Mouse (Mus musculus) kidney, embryonic 15.5 days (tissue): Measurements from ENCODE around the gene 1700018F24Rik. TPM values are rescaled to one million over a fixed set of nuclear protein-coding genes. Genes with fewer than 3 reads are reported as not detected.
"Not testable (repeated sequence)": the region's sequence is repeated elsewhere in the genome, so short reads cannot be mapped to it uniquely, and the experiment has no call there.

Experiments
- ATAC-seq: fragments of 200-750 bp; cut with Nextera tagmentation; replicated peaks from 2 replicates; pipeline ENCODE4 v1.8.0; 2017; ENCODE audit warnings: moderate TSS enrichment; ENCODE audit not compliant: low FRiP score
- H3K27ac ChIP-seq: fragments of 300-500 bp; sonication (generic); 2 replicates; pipeline ENCODE4 v1.5.1; 2015; ENCODE audit warnings: mild to moderate bottlenecking, inconsistent platforms
- H3K27me3 ChIP-seq: fragments of 300-500 bp; sonication (generic); 2 replicates; pipeline ENCODE4 v1.6.1; 2015; ENCODE audit warnings: inconsistent platforms
- H3K36me3 ChIP-seq: fragments of 300-500 bp; sonication (generic); 2 replicates; pipeline ENCODE4 v1.6.1; 2015; ENCODE audit warnings: inconsistent platforms
- H3K4me1 ChIP-seq: fragments of 300-500 bp; sonication (generic); 2 replicates; pipeline ENCODE4 v1.6.1; 2015; ENCODE audit warnings: inconsistent platforms
- H3K4me2 ChIP-seq: fragments of 300-500 bp; sonication (generic); 2 replicates; pipeline ENCODE4 v1.6.1; 2015; ENCODE audit warnings: moderate library complexity, mild to moderate bottlenecking, inconsistent platforms
- H3K4me3 ChIP-seq: fragments of 300-500 bp; sonication (generic); replicated peaks from 2 replicates; pipeline ENCODE4 v1.5.1; 2015; ENCODE audit warnings: mild to moderate bottlenecking, inconsistent platforms
- H3K9ac ChIP-seq: fragments of 300-500 bp; sonication (generic); 2 replicates; pipeline ENCODE4 v1.6.1; 2015; ENCODE audit warnings: mild to moderate bottlenecking, inconsistent platforms
- H3K9me3 ChIP-seq: fragments of 300-500 bp; sonication (generic); replicated peaks from 2 replicates; pipeline ENCODE4 v1.6.1; 2016; ENCODE audit warnings: inconsistent platforms
- WGBS: fragments of 180-500 bp; shearing (Covaris S2); methylation state at CpG from one replicate; pipeline ENCODE4 v1.1.7; 2015; ENCODE audit warnings: mixed read lengths; 5-methylcytosine and 5-hydroxymethylcytosine counted together
- polyA plus RNA-seq: library from polyadenylated mRNA; unstranded; fragments of >200 nt; fragmentation: Nextera tagmentation; extraction: Ambion mirVana; gene quantifications from 2 replicates; pipeline ENCODE4 v1.2.1, GENCODE M21; 2015

Gene 1700018F24Rik
- polyA plus RNA-seq: not detected in 2 replicates

DNA sequence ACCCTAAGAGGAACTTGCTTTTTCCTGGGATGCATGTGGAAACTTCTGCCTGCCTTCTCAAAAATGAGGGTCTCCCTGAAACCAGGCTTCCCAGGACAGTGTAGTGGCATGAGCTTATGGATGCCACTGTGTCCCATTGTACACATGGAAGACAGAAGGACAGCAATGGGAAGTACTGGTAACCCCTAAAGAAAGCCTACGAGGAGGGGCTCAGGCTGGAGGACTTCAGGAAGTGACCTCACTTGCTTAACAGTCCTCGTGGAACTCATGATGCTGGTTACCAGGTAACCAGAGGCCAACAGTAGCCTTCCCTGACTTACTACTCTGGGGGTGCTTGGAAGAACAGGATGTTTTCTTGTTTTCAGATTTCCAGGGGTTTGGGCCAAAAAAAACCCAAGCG lies at the start of gene 1700018F24Rik:
1700018F24Rik (plus strand) TSS at position 301 of the 400 bp plus-strand sequence.
- not testable (repeated sequence) for H3K9ac ChIP-seq, H3K27me3 ChIP-seq, ATAC-seq, H3K27ac ChIP-seq, H3K9me3 ChIP-seq, H3K4me1 ChIP-seq, H3K36me3 ChIP-seq, H3K4me2 ChIP-seq, H3K4me3 ChIP-seq
- 20% methylated on average over 3 of the region's 3 CpGs for WGBS

DNA sequence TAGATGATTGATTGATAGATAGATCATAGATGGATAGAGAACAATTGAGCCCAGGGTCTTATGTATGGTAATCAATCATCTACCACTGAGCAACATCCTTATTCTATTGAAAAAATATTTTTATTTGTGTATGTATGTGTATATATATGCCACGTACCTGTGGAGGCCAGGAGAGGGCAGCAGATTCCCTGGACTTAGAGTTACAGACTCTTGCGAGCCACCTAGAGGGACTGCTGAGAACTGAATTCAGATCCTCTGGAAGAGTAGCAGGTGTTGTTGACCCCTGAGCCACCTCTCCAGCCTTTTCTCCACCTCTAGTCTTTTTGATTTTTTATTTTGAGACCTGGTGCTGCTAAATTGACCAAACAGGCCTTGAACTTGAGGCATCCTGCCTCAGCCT lies 44.3 kb upstream of the 1700018F24Rik start:
- H3K9ac ChIP-seq: no peak overlapping the region
- WGBS: 35% methylated on average over 2 of the region's 2 CpGs
- H3K4me3 ChIP-seq: no peak overlapping the region
- H3K36me3 ChIP-seq: no peaks in the 10 kb centered on the region
- no peaks in the 10 kb centered on the region for H3K4me1 ChIP-seq
- no peaks in the 10 kb centered on the region for H3K9me3 ChIP-seq
- no peak overlapping the region for H3K27ac ChIP-seq
- no peak for ATAC-seq
- H3K27me3 ChIP-seq: no peaks in the 10 kb centered on the region
- no peak overlapping the region for H3K4me2 ChIP-seq

DNA sequence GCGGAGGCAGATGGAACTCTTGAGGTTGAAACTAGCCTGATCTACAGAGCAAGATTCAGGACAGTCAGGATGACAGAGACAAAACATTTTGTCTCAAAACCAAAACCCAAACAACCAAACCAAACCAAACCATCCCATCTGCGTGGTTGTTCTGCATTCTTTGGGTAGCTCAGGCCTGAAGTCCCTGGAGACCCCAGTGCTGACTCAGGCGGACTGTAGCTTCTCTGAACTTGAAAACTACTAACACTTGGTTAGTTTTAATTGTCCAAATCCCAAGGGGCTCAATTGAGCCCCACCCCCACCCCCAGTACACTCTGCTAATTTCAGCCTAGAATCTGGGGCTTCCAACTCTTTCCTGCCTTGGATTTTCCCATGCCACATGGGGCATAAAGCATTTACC lies 39.4 kb upstream of the 1700018F24Rik start:
- WGBS: 76% methylated on average over 3 of the region's 3 CpGs
- Histone ChIP-seq H3K36me3 (no peaks in the 10 kb centered on the region), H3K4me1 (no peaks in the 10 kb centered on the region), H3K27ac (no peak overlapping the region), H3K4me3 (no peak overlapping the region), H3K9me3 (no peaks in the 10 kb centered on the region), H3K9ac (no peak overlapping the region), H3K4me2 (no peak overlapping the region), H3K27me3 (no peaks in the 10 kb centered on the region)
- ATAC-seq: no peak

DNA sequence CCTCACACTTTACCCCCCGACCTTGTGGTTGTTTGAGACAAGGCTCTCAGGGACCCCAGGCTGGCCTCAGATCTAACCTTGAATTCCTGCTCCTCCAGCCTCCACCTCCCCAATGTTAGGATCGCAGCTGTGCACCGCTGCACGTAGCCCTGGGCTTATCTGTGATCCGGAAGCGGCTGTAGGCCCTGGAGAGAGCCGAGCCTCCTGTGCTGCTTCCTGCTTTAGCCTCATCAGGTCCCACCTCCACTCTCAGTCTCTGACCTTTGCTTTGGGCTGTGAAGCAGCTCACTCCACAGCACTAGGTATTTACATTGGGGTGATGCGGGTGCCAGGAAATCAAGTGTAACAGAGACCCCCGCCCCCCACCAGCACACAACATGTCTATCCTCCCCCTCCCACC lies 38.3 kb upstream of the 1700018F24Rik start:
- Histone ChIP-seq H3K9ac (no peak overlapping the region), H3K27me3 (no peaks in the 10 kb centered on the region), H3K36me3 (no peaks in the 10 kb centered on the region), H3K27ac (no peak overlapping the region), H3K9me3 (no peaks in the 10 kb centered on the region), H3K4me1 (no peaks in the 10 kb centered on the region), H3K4me3 (no peak overlapping the region), H3K4me2 (no peak overlapping the region)
- ATAC-seq: no peak
- 63% methylated on average over 9 of the region's 9 CpGs for WGBS

DNA sequence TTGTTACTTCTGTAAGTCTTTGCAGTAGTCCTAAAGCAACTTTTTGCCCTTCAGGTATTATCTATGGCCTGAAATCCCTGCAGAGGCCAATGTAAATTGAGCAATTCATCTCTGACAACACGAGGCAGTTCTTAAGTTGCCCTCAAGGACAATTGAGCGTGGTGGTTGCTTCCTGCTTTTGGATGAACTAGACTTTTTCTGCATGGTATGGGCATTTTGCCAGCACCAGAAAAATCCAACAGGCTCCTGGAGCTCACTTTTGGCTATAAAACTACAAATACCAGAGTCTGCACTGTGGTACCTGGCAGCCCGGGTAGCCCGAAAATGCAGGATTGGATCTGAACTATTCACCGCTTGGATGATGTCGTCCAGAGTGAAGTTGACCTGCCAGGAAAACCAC lies 37.2 kb upstream of the 1700018F24Rik start:
- H3K9me3 ChIP-seq: no peaks in the 10 kb centered on the region
- ATAC-seq: no peak
- 79% methylated on average over 6 of the region's 6 CpGs for WGBS

DNA sequence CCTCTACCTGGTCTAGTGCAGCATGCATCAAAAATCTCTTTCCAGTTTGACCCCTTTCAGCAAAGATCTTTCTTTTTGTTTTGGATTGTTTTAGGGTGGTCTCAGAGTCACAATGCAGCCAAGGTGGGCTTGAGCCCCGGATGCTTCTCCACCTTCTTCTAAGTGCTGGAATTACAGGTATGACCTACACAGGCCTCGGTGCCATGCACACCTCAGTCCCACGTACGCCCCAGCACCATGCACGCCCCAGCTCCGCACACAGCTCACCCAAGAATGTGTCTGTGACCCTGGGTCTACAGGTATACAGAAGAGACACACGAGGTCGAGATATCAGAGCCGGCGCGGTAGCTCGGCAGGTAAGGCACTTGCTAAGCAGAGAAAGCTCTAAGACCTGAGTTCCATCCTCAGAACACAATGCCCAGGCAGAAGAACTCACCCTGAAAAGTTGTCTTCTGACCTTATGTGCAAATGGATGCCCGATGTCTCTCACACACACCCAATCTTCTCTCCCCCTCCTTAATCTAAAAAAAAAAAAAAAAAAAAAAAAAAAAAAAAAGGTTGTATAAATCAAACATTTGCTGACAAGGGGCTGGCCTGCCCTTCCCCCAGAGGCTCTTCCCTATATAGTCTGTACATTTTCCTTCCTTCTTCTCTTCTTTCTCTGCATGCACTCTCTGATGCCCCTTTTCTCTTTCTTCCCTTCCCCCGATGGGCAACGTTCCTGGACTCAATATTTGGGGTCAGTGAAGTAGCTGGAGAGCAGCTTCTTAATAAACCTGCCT lies 33.7 kb upstream of the 1700018F24Rik start:
- Histone ChIP-seq H3K4me2 (no peak overlapping the region), H3K9ac (no peak overlapping the region), H3K4me1 (no peaks in the 10 kb centered on the region), H3K36me3 (no peaks in the 10 kb centered on the region), H3K27ac (no peak overlapping the region), H3K27me3 (no peaks in the 10 kb centered on the region), H3K4me3 (no peak overlapping the region), H3K9me3 (no peaks in the 10 kb centered on the region)
- ATAC-seq: no peak
- WGBS: 93% methylated on average over 15 of the region's 15 CpGs

More for the DNA sequence above, 37.2 kb upstream of the 1700018F24Rik start:
- Histone ChIP-seq H3K4me3 (no peak overlapping the region), H3K27ac (no peak overlapping the region), H3K27me3 (no peaks in the 10 kb centered on the region), H3K36me3 (no peaks in the 10 kb centered on the region), H3K9ac (no peak overlapping the region), H3K4me1 (no peaks in the 10 kb centered on the region), H3K4me2 (no peak overlapping the region)

DNA sequence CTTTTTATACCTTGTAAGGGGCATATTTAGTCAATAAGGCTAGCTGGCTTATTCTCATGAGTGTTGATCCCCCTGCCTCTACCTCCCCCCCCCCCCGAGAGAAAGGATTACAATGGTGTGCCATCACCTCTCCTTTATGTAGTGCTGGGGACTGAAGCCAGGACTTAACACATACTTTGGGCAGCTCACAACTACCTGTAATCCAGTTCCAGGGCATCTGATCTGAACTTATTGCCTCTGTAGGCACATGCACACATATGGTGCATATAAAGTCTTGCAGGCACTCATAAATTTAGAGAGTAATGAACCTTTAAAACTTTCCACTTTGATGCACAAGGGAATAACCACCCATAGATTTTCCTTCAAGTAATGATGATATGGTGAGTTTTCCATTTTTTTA lies 28.5 kb upstream of the 1700018F24Rik start:
- Histone ChIP-seq H3K9me3 (no peaks in the 10 kb centered on the region), H3K9ac (no peak overlapping the region), H3K27ac (no peak overlapping the region), H3K27me3 (no peaks in the 10 kb centered on the region), H3K36me3 (no peaks in the 10 kb centered on the region), H3K4me1 (no peaks in the 10 kb centered on the region), H3K4me3 (no peak overlapping the region), H3K4me2 (no peak overlapping the region)
- ATAC-seq: no peak
- 92% methylated on average over 1 of the region's 1 CpGs for whole genome bisulfite sequencing

DNA sequence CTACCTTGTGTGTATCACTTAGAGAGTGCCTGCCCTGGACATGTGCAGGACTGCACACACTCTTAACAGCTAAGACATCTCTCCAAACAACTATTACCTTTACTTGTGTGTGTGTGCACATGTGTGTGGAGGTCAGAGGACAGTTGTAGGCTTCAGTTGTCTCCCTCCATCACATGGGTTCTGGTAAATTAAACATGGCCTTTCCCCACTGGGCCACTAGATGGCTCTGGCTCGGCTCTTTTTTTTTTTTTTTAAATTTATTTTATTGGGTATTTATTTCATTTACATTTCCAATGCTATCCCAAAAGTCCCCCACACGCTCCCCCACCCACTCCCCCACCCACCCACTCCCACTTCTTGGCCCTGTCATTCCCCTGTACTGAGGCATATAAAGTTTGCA lies 26.0 kb upstream of the 1700018F24Rik start:
- H3K4me3 ChIP-seq, H3K9me3 ChIP-seq, H3K36me3 ChIP-seq, ATAC-seq, H3K9ac ChIP-seq, H3K27me3 ChIP-seq, H3K4me1 ChIP-seq, H3K4me2 ChIP-seq, H3K27ac ChIP-seq: not testable (repeated sequence)
- WGBS: 20% methylated on average over 2 of the region's 2 CpGs

DNA sequence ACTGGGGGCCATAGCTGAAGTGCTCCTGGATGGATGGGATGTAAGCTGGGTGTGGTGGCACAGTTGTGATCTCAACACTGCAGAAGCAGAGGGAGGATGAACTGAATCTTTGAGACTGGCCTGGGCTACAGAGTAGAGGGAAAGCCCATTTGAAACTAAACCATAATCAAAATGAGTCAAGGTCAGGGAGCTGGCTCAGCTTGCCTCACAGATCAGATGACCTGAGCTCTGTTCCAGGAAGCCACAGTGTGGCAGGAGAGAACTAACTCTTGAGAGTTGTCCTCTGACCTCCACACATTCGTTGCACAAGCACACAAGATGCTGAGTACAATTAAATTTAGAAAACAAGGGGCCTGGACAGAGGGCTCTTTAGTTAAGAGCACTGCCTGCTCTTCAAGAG lies 22.5 kb upstream of the 1700018F24Rik start:
- not testable (repeated sequence) for ATAC-seq, H3K4me3 ChIP-seq, H3K27me3 ChIP-seq, H3K4me2 ChIP-seq, H3K36me3 ChIP-seq, H3K9ac ChIP-seq, H3K9me3 ChIP-seq, H3K27ac ChIP-seq, H3K4me1 ChIP-seq
- 44% methylated on average over 1 of the region's 1 CpGs for WGBS

DNA sequence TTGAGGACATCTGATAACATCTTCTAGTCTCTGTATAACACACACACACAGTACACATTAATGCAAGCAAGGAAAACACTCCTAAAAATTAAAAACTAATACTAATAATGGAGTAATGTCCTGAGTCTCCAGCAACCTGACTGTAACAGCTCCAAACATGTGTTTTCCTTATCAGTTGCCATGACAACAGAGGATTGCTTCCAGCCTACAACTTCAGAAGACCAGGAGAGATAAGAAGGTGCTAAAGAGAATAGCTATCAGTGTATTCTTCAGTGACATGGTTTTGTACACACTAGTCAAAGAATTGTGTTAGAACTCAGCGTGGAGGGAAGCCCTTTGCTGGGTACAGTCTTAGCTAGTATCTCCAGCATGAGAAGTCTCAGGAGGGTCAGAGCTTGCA lies 22.1 kb upstream of the 1700018F24Rik start:
- H3K36me3 ChIP-seq, H3K4me3 ChIP-seq, ATAC-seq, H3K9me3 ChIP-seq, H3K4me2 ChIP-seq, H3K27ac ChIP-seq, H3K27me3 ChIP-seq, H3K4me1 ChIP-seq, H3K9ac ChIP-seq: not testable (repeated sequence)
- WGBS: 69% methylated on average over 1 of the region's 1 CpGs

DNA sequence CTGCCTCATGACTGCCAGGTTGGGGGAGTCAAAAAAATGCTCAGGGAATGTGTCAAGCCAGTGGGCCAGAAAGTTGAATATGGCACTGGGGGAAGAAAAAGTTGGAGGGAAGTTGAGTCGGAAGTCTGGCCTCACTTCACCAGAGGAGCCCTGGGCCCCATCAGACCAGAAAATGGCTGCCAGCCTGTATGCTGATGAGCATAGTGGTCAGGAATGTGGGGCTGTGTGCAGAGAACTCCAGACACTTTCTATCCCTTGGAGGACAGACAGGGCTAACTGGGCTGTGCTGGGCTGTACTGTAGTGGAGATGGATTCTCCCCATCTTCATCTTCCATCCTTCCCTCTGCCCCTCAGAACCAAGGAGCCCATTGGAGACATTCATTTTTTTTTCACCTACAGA lies 12.3 kb upstream of the 1700018F24Rik start:
- H3K27me3 ChIP-seq, H3K4me2 ChIP-seq, H3K4me1 ChIP-seq, H3K9me3 ChIP-seq, H3K4me3 ChIP-seq, ATAC-seq, H3K9ac ChIP-seq, H3K27ac ChIP-seq, H3K36me3 ChIP-seq: not testable (repeated sequence)
- WGBS: 83% methylated on average over 1 of the region's 1 CpGs

DNA sequence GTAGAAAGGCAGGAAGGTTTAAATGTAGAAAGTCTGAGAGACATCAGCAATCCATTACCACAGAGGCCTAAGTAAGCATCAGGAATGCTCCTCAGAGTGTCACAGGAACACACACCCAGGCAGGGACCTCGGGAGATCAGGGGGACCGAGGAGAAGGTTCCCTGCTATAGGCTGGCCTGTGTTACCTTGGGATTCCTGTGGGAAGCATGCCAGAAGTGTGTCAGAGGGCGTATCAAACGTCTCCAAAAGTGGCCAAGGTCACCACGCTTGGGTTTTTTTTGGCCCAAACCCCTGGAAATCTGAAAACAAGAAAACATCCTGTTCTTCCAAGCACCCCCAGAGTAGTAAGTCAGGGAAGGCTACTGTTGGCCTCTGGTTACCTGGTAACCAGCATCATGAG lies 10.4 kb upstream of the 1700018F24Rik start, which contains the start of gene Gm4871:
Gm4871 (minus strand) TSS at position 364 of the 400 bp plus-strand sequence.
- H3K9ac ChIP-seq, H3K27ac ChIP-seq, ATAC-seq, H3K9me3 ChIP-seq, H3K36me3 ChIP-seq, H3K4me2 ChIP-seq, H3K27me3 ChIP-seq, H3K4me3 ChIP-seq, H3K4me1 ChIP-seq: not testable (repeated sequence)
- 56% methylated on average over 5 of the region's 5 CpGs for WGBS

DNA sequence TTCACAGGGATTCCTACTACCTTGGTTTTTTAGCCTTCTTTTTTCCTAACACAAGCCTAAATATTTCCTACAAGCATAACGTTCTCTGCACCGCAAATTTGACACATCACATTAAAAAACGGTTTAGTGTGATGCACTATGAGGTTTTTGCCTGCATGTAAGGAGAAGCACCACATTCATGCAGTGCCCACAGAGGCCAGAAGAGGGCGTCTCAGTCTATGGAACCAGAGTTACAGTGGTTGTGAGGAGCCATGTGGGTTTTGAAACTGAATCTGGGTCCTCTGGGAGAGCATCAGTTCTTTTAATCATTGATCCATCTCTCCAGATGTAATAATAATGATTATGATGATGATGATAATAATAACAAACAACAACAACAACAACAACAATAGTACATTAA lies 1.2 kb upstream of the 1700018F24Rik start:
- Histone ChIP-seq H3K36me3 (no peaks in the 10 kb centered on the region), H3K27me3 (no peaks in the 10 kb centered on the region), H3K4me3 (no peak overlapping the region), H3K4me1 (no peaks in the 10 kb centered on the region), H3K9ac (no peak overlapping the region), H3K27ac (no peak overlapping the region), H3K9me3 (no peaks in the 10 kb centered on the region), H3K4me2 (no peak overlapping the region)
- ATAC-seq: no peak
- 46% methylated on average over 4 of the region's 4 CpGs for WGBS
